Mouse (Mus musculus) lung, postnatal 10 days (tissue): ENCODE data around the gene Spx.

Experiments
- DNase-seq: peaks from one replicate; pipeline ENCODE4 v3.0.0; 2021

The Spx gene

GRCm38 (mm10) chr6:142451381-142451780 is 38.1 kb downstream of the Spx start:
- DNase-seq, result no peak

- no peak for DNase-seq
These were observed 40.1 kb downstream of the Spx start for GRCm38 (mm10) chr6:142453311-142453710.

- no peak for DNase-seq
These were observed 42.2 kb downstream of the Spx start for GRCm38 (mm10) chr6:142455314-142455996.

- DNase-seq, result no peak
These were observed 44.8 kb downstream of the Spx start for GRCm38 (mm10) chr6:142458010-142458409.

GRCm38 (mm10) chr6:142459017-142459678 is 45.9 kb downstream of the Spx start:
- DNase-seq, result no peak

- DNase-seq, result no peak
These were observed 49.0 kb downstream of the Spx start for GRCm38 (mm10) chr6:142462194-142462593.
